Mouse (Mus musculus) common myeloid progenitor, adult 5-6 weeks (primary cell): Measurements from ENCODE around the gene Zdhhc5. TPM values are rescaled to one million over a fixed set of nuclear protein-coding genes. Genes with fewer than 3 reads are reported as not detected.
"Not testable (repeated sequence)": the region's sequence is repeated elsewhere in the genome, so short reads cannot be mapped to it uniquely, and the experiment has no call there.

Experiments
- ATAC-seq: replicated peaks from 2 replicates; pipeline ENCODE4 v1.8.0; 2016; ENCODE audit warnings: low read depth, mild to moderate bottlenecking, moderate TSS enrichment, inconsistent platforms; ENCODE audit not compliant: poor library complexity, severe bottlenecking
- total RNA-seq: library from RNA; stranded (forward); fragments of 200-1000, 187-1606 nt; gene quantifications from 2 replicates; pipeline ENCODE4 v1.2.3, GENCODE M21; 2017

Zdhhc5 gene
- total RNA-seq, 1 experiment from 2014 or later, result 37.0 TPM

- ATAC-seq, result peak; percentile 53
Measured at GRCm38 (mm10) chr2:84735346-84735920, 20.5 kb upstream of the Zdhhc5 start.

- no peak for ATAC-seq
Measured at GRCm38 (mm10) chr2:84734919-84735318, 19.9 kb upstream of the Zdhhc5 start.

DNA sequence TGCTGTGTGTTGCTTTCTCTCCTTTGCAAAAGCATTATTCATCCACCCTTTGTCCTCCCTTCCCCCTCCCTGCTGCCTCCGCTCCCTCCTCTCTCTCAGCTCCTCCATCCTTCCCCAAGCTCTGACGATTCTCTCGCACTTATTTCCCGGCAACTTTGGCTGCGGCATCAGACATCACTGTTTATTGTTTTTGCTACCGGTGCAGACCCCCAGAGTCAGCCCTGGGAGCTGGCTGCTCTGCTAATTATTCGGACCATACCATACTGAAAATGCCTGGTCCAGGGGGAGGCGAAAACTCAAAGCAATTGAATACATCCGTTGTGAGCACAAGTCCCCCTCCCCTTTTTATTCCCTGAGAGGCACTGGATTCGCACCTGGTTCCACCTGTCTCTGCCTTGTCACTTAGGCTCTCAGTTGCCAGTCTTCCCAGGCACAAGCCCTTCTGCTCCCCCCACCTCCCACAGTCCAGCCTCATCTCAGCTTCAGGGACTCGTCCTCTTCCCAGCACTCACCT, 19.4 kb upstream of the Zdhhc5 start:
- ATAC-seq, result no peak

- peak; percentile 43 for ATAC-seq
Measured at GRCm38 (mm10) chr2:84733579-84734300, 18.8 kb upstream of the Zdhhc5 start, which contains the start of gene Ypel4. Ypel4 (plus strand) TSS chr2:84734058.

DNA sequence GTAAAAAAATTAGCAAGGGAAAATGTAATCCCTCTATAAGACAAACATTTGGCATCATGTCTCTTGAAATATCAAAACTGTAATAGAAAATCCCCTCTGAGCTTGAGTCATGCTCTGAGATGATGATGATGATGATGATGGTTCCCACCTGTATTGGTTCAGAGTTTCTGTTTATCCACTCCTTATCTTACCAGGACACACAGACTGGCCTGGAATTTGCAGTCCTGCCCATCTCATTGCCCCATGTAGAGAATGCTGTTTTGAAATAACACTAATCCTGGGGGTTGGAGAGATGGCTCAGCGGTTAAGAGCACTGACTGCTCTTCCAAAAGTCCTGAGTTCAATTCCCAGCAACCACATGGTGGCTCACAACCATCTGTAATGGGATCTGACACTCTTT, 17.4 kb upstream of the Zdhhc5 start:
- no peak for ATAC-seq

GRCm38 (mm10) chr2:84731206-84731605, 16.2 kb upstream of the Zdhhc5 start:
- ATAC-seq, result no peak

GRCm38 (mm10) chr2:84728191-84728590, 13.2 kb upstream of the Zdhhc5 start:
- not testable (repeated sequence) for ATAC-seq

DNA sequence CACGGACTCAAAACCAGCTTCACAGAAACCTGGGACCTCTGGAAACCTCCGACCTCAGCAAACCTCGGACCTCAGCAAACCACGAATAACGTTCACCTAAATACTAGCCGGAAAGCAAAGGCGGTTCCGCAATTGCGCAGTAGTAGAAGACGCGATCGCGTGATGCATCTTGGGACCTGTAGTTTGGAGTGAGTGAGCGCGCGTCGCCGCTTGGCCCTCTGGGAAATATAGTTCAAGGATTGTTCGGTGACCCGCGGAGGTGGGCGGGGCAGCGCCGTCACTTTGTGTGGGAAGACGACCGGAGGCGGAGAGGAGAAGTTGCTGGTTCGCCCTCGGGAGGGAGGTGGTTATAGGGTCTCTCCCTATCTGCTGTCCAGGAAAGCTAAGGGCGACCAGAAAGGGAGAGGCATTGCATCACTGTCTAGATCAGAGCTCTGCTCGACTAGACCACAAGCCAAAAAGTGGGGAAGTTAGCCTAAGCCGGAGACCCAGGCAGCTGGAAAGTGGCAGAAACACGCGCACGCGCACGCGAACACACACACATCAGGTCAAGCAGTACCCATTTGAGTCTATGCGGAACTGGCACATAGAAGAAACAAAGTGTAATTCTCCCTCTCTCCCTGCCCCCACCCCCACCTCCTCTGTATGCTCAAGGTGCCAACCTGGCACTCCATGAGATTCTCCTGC, 12.3 kb upstream of the Zdhhc5 start, which contains the start of gene Clp1:
TSS of gene Clp1 (minus strand) at position 179 of the 687 bp plus-strand sequence.
- peak; percentile 95 for ATAC-seq

GRCm38 (mm10) chr2:84726716-84727115, 11.7 kb upstream of the Zdhhc5 start:
- no peak for ATAC-seq

- ATAC-seq, result no peak
Measured at GRCm38 (mm10) chr2:84725770-84726169, 10.8 kb upstream of the Zdhhc5 start.

GRCm38 (mm10) chr2:84723856-84724255, 8.9 kb upstream of the Zdhhc5 start:
- no peak for ATAC-seq

DNA sequence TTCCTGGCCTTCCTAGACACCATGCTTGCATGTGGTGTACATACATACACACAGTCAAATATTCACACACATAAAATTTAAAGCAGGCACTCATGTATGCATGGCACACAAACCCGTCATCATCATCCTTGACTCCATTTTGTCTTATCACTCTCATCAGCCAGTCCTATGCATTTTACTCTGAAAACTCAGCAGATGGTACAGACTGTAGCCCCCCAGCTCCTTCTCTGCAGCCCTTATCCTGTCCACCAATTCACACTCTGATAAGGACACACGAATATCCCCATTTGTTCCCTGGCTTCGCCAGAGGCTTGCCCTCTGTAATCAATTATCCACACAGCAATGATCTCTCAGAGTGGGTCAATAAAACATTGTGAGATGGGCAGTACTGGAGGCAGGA, 6.2 kb upstream of the Zdhhc5 start:
- no peak for ATAC-seq

- ATAC-seq, result no peak
Measured at GRCm38 (mm10) chr2:84720718-84721117, 5.7 kb upstream of the Zdhhc5 start.

- ATAC-seq, result no peak
Measured at GRCm38 (mm10) chr2:84717357-84717756, 2.4 kb upstream of the Zdhhc5 start.

DNA sequence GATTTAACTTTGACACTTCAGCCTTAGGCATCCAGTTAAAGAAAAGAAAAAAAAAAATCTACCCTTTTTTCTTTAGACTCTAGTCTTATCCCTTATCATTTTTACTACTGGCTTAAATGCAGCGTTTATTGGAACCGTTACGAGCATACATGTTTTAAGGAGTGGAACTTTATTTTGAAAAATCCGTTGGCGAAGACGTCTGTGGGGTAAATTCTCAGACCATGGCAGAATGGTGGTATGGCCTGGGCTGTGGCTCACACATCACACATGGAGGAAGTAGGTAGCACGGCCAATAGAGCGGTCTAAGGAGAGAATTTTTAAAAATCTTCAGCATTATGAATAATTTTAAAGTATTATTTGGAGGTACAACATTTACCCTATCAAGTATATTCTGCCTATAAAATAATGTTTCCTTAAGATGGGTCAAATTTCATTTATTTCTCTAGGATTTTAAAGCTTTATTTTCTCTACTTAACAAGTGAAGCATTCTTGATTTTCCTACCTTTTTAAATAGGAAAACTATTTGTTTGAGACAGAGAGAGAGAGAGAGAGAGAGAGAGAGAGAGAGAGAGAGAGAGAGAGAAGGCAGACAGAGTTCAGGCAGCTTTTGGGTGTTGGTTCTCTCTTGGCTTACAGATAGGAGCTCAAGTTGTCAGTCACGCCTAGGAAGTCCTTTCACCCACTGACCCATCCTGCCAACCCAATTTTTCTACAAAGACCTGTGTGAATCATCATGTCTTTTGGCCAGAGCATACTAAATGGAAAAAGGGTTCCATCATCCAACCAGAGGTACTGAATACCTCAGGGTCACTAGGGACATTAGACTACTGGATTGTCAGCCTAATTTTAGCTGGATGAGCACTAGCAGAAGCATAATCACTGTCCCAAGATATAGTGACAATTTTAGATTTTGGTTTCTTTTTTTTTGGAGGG, 1.7 kb upstream of the Zdhhc5 start:
- no peak for ATAC-seq

- ATAC-seq, result peak; percentile 88
Measured at GRCm38 (mm10) chr2:84715562-84716361, 782 bp upstream of the Zdhhc5 start.

DNA sequence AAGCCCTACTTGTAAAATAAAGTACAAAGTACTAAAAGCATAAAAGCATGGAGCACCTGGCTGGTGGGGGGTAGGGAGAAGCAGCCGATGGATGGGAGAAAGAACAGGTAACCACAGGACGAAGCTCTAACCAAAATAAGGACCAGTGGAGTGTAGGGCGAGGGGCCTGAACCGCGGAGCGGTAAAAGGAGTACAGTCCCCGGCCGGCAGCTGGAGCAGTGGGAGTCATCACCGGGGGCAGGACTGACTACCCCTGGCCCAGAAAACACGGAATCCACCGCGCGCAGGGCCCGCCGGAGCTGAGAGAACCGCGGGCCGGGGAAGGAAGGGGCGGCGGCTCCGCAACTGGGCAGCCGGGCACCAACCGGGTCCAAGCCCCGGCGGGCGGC, 564 bp downstream of the Zdhhc5 start:
- ATAC-seq, result no peak

- ATAC-seq, result no peak
Measured at GRCm38 (mm10) chr2:84711898-84712297, 3.1 kb downstream of the Zdhhc5 start.

- ATAC-seq, result no peak
Measured at GRCm38 (mm10) chr2:84707523-84707922, 7.5 kb downstream of the Zdhhc5 start.
